Mouse (Mus musculus): ENCODE measurements around the gene Kcne1. TPM values are rescaled to one million over a fixed set of nuclear protein-coding genes. Genes with fewer than 3 reads are reported as not detected.

Kcne1 gene
- polyA plus RNA-seq, 1 experiment from 2014 or later, result 0.23 TPM

DNA sequence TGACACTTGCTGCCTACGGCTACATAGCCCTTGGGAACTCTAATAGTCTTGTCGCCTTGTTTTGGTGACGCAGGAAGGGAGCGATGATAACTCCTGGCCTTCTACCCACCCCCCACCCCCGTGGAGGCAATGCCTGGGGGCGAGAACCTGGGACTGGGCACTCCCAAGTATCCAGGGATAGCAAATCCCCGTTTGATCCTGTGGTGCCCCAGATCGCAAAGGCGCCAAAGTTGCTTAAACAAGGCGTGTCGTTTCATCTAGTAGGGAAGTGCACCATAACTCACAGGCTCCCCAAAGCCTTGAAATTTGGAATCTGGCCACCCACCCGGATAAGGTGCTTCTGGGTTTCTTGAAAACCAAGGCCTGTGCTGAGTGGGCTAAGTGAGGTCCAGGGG, 57.9 kb downstream of the Kcne1 start:
- Histone ChIP-seq H3K9me3 (ENCODE audit: control insufficient read depth, low read length) (no peaks in the 10 kb centered on the region), H3K4me2 (replicated peaks) (peak overlapping the region; percentile 80), H3K4me3 (replicated peaks; ENCODE audit: low read length) (peak overlapping the region; percentile 61), H3K27ac (peak overlapping the region; percentile 60), H3K4me1 (replicated peaks; ENCODE audit: control insufficient read depth, insufficient read depth, low read length) (peaks cover 24% of the 10 kb centered on the region), H3K36me3 (replicated peaks; ENCODE audit: control insufficient read depth, insufficient read depth) (peaks cover 14% of the 10 kb centered on the region), H3K27me3 (ENCODE audit: control insufficient read depth, insufficient read depth, low read length) (no peaks in the 10 kb centered on the region), H3K9ac (peak overlapping the region; percentile 76)
- ATAC-seq (ENCODE audit: low FRiP score) (peak; percentile 68), DNase-seq (ENCODE audit: low spot score) (no peak)
- under 1% methylated on average over 12 of the region's 12 CpGs for WGBS

DNA sequence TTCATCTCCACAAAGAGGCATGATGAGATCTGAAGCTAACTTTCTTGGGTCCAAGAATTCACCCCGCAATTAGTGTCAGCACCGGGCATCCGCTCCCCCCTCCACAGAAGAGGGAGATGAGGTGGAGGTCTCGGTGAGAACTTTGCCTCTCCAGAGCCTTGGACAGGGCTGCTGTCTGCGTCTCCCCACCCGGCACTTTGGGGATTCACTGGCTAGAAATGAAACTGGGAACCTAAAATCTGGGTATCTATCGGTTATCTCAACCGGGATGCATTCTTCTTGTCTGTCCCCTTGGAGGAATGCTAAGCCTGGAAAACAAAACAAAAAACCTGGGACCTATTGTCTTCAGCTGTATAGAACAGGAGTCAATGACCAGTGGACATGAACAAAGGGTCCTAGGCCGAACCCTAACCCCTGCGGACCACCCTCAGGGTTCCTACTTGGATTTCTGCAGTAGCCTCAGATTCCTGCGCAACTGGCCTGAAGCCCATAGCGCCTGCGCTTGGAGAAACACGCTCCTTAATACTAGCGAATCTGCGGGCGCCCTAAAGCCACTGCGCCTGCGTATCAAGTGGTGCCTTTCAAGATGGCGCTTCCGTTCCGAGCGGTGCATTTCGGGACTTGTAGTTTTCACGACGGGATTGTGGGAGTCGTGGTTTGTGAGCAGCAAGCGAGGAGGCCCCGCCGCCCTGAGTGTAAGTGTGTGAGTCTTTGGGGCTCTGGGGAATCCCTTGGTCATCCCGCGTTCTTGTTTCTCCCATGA, 58.4 kb downstream of the Kcne1 start, which contains the start of gene Smim11:
Gene Smim11, plus strand, starts transcription at position 638 of the 763 bp plus-strand sequence.
- Histone ChIP-seq H3K36me3 (replicated peaks; ENCODE audit: control insufficient read depth, insufficient read depth) (peaks cover 8% of the 10 kb centered on the region), H3K4me1 (replicated peaks; ENCODE audit: control insufficient read depth, insufficient read depth, low read length) (peaks cover 24% of the 10 kb centered on the region), H3K27me3 (ENCODE audit: control insufficient read depth, insufficient read depth, low read length) (no peaks in the 10 kb centered on the region), H3K9ac (peak within 1 kb of the TSS; percentile 76), H3K4me3 (replicated peaks; ENCODE audit: low read length) (peak within 1 kb of the TSS; percentile 61), H3K4me2 (replicated peaks) (peak within 1 kb of the TSS; percentile 80), H3K9me3 (ENCODE audit: control insufficient read depth, low read length) (no peaks in the 10 kb centered on the region), H3K27ac (peak within 1 kb of the TSS; percentile 87)
- ATAC-seq (ENCODE audit: low FRiP score) (peak; percentile 95), DNase-seq (ENCODE audit: low spot score) (peak; percentile 100)
- WGBS, result 9% methylated on average over 32 of the region's 32 CpGs

Other genes with a start within 250 kb of the Kcne1 start
- gene Kcne2, start 67.1 kb downstream of the Kcne1 start, polyA plus RNA-seq (2014; fragmentation: Nextera tagmentation; extraction: Ambion mirVana), result 32.3 and 53.8 TPM in 2 replicates
- 63.8 and 66.1 TPM in 2 replicates for gene Smim11, start 58.2 kb downstream of the Kcne1 start, polyA plus RNA-seq (2014; fragmentation: Nextera tagmentation; extraction: Ambion mirVana)
- gene Fam243, start 38.0 kb downstream of the Kcne1 start, polyA plus RNA-seq (2014; fragmentation: Nextera tagmentation; extraction: Ambion mirVana), result 0.17 and 0.20 TPM in 2 replicates
- 76.8 and 92.3 TPM in 2 replicates for gene Rcan1, start 111.4 kb upstream of the Kcne1 start, polyA plus RNA-seq (2014; fragmentation: Nextera tagmentation; extraction: Ambion mirVana)
- gene Clic6, start 126.3 kb upstream of the Kcne1 start, polyA plus RNA-seq (2014; fragmentation: Nextera tagmentation; extraction: Ambion mirVana), result 6.5 and 9.3 TPM in 2 replicates